Comparison of ENCODE assay signal across 21 mouse cellular contexts in the genomic region with DNA sequence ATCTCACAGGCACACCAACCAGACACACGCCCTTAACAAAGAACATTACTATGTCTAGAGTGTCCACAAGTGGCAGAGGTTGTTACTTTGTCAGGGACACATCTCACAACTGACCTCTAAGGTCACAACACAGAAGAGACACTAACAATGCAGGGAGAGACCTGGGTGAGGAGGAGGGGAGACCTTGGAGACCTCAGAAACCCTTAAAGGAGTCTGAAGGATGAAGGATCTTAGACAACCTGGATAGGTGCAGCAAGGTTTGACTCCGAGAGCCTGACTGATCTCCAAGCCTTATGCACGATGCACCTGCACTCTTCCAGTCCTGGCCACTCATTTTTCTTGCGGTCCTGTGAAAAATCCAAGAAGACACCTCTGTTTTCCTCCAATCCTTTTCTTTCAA. TPM values are rescaled to one million over a fixed set of nuclear protein-coding genes. Genes with fewer than 3 reads are reported as not detected.
"Had no signal": no experiment of that assay in that cellular context is flagged by ENCODE, and none has a peak within 500 bp of the region (broad histone marks: within the 10 kb centered on the region; RNA-seq: fewer than 3 reads in every experiment).

No protein-coding gene starts in this region.

- DNase-seq: kidney, adult 18-20 months; kidney, adult 9 months; kidney, postnatal 14 days; kidney, postnatal 4 days; left cerebral cortex, postnatal 4 days; lung, adult 18-20 months; lung, postnatal 10 days; lung, postnatal 36 days; right cerebral cortex, adult 18-20 months; right cerebral cortex, postnatal 14 days; right cerebral cortex, postnatal 4 days; thymus, adult 2 months; thymus, postnatal 36 days had no signal

- ATAC-seq: intestine, embryonic 16.5 days; midbrain, embryonic 15.5 days had no signal

- H3K9me3 ChIP-seq: liver, embryonic 15.5 days; lung, embryonic 15.5 days; midbrain, embryonic 12.5 days; midbrain, embryonic 15.5 days had no signal

- H3K27ac ChIP-seq: liver, embryonic 15.5 days; lung, embryonic 15.5 days; midbrain, embryonic 12.5 days; midbrain, embryonic 15.5 days; stomach, postnatal 0 days had no signal

- H3K36me3 ChIP-seq: liver, embryonic 15.5 days; lung, embryonic 15.5 days; midbrain, embryonic 12.5 days; midbrain, embryonic 15.5 days had no signal

- H3K4me2 ChIP-seq: liver, embryonic 15.5 days; lung, embryonic 15.5 days; midbrain, embryonic 12.5 days; midbrain, embryonic 15.5 days had no signal

- H3K9ac ChIP-seq: liver, embryonic 15.5 days; lung, embryonic 15.5 days; midbrain, embryonic 12.5 days; midbrain, embryonic 15.5 days had no signal

- H3K4me3 ChIP-seq: liver, embryonic 15.5 days; lung, embryonic 15.5 days; midbrain, embryonic 12.5 days; midbrain, embryonic 15.5 days; myocyte had no signal

RNA-seq across cellular contexts. Expression of a gene that starts 36.4 kb away (rescaled TPM):
- total RNA-seq: megakaryocyte-erythroid progenitor cell, adult 5-6 weeks had no signal
